Mouse (Mus musculus) bone marrow macrophage, adult 2 months (primary cell): ENCODE data around the gene Nmnat3.

Experiments used
- CTCF ChIP-seq: IDR thresholded peaks from 2 replicates; pipeline ENCODE4 v1.5.1; 2012; ENCODE audit warnings: low read depth, mild to moderate bottlenecking, low read length, moderate library complexity
- POLR2A ChIP-seq: IDR thresholded peaks from 2 replicates; pipeline ENCODE4 v1.6.1; 2012; ENCODE audit warnings: mild to moderate bottlenecking, low read depth, low read length, borderline replicate concordance

DNA sequence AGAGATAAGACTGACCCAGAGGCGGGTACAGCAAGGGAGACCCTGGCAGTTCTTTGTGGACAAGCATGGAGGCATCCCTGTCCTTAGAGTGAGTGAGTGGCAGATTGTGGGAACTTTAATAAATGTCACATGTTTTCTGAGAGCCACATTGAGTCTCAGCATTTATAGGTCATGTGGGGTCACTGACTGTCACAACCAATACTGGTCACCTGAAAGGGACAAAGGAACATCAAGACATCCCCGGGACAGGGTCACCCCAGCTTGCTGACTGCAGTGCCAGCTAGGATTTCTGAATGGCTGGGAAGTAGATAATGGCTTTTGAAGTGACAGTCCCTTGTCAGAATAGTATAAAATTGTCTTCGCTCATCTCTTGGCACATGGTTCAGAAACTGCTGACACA, 151.9 kb downstream of the Nmnat3 start:
- TF ChIP-seq CTCF (no peak), POLR2A (no peak)
